Mouse (Mus musculus): ENCODE measurements around the gene Thap12. TPM values are rescaled to one million over a fixed set of nuclear protein-coding genes. Genes with fewer than 3 reads are reported as not detected.

Thap12 gene
- polyA plus RNA-seq (2012; rRNA removed): 1.8 and 2.8 TPM in 2 replicates

DNA sequence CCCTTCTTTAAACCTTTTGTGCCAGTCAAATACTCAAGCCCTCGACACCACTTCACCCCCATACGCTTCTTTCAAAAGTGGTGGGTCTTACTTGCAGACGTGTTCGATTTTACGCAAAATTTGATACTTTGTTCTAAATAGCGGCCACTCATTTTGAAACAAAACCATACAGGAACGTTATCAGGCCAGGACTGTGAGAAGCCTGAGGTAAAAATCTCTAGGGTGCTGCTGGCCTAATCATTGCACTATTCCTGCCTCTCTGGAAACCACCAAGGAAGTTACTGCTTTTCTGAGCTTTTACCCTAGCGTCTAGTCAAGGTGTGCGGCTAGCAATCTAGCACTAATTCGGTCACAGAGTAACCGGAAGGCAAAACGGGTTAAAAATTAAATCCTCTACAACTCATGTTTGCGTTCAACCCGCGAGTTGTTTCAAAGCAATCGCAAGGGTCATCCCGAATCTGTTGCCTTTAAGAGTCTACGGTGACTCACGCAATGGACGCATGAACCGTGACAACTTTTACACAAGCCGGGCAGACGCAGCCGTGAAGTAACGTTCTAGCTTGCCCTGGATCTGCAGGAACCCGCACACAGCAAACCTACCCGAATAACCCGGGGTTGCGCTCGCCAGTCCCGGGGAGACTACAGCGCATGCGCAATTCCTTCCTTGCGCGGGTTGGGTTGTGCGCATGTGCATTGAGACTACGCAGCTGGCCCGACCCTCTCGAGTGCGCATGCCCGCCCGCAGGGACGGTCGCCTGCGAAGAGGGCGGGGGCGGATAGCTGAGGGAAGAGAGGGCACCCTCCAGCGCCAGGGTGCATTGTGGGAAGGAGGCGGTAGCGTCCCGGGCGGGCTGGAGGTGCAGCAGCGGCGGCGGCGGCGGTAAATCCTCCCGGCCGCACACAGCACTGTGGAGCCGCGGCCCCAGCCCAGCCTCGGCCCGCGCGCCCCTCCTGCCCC is at the start of gene Thap12:
Gene Thap12 (plus strand): TSS at position 821 of the 958 bp plus-strand sequence.

DNA sequence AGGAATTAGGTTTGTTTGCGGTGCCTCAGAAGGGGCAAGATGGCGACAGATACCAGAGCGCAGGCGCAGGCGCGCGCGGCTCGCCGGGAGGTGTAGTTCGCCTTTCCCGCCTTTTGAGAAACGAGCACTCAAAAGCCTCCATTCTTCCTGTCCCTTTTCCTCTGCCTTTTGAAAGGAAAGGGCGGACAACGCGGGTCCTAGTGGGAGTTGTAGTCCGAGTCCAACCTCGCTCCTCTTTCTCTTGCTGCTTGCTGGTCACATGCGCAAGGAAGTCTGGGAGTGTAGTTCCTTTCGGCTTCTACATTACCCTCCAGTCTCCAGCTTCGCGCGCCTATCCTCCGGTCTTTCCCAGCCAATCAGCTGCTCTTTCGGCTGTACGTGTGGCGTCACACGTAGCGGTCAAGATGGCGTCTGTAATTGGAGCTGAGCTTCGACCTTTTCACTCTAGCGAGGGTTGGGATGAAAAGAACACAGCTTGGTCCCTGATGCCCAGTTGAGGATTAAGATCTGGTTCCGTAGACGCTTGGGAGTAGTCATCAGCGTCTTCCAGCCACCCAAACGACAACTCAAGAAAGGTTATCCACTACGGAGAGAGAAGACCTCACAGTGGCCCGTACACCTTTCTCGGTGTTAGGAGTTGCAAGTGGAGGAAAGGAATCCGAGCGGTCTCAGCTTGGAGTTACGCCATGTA is 46.2 kb upstream of the Thap12 start, which contains the start of gene Emsy:
Gene Emsy (minus strand): TSS at position 253 of the 691 bp plus-strand sequence.

Other genes starting within 250 kb of the Thap12 start
- 5.9 and 7.4 TPM in 2 replicates for gene Lrrc32, start 213.8 kb upstream of the Thap12 start, polyA plus RNA-seq (2012; rRNA removed)
- 2.9 and 4.6 TPM in 2 replicates for gene Emsy, start 46.3 kb upstream of the Thap12 start, polyA plus RNA-seq (2012; rRNA removed)
- gene Wnt11, start 132.0 kb downstream of the Thap12 start, polyA plus RNA-seq (2012; rRNA removed): 23.0 and 54.1 TPM in 2 replicates

All from stomach, adult 2 months (tissue).